Mouse (Mus musculus): ENCODE data around the gene Tie1.

The Tie1 gene

GRCm38 (mm10) chr4:118476773-118477530 is 12.9 kb downstream of the Tie1 start:
- DNase-seq (ENCODE audit: low spot score), result no peak

GRCm38 (mm10) chr4:118472687-118473086 is 17.2 kb downstream of the Tie1 start:
- DNase-seq (ENCODE audit: low spot score), result no peak

DNA sequence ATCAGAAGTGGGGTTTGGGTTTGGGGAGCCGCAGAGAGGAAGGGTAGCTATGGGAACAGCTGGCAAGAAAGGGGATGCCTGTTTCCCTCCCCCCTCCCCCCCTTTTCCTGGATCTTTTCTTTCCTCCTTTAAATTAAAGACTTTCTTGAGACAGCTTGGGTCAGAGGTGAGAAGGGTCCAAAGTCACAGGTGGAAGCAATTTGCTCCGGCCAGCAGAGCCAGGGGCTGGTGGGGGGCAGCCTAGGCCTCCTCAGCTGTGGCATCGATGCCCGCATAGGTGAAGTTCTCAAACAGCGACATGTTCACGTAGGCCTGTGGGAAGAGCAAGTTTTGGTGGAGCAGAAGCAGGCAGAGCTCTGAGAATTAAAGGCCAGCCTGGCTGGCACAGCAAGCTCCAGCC is 18.6 kb downstream of the Tie1 start:
- no peak for DNase-seq (ENCODE audit: low spot score)

- no peak for DNase-seq (ENCODE audit: low spot score)
These were observed 24.1 kb downstream of the Tie1 start for GRCm38 (mm10) chr4:118465697-118466163.

- DNase-seq (ENCODE audit: low spot score), result peak; percentile 9
These were observed 24.9 kb downstream of the Tie1 start for GRCm38 (mm10) chr4:118464956-118465355.

DNA sequence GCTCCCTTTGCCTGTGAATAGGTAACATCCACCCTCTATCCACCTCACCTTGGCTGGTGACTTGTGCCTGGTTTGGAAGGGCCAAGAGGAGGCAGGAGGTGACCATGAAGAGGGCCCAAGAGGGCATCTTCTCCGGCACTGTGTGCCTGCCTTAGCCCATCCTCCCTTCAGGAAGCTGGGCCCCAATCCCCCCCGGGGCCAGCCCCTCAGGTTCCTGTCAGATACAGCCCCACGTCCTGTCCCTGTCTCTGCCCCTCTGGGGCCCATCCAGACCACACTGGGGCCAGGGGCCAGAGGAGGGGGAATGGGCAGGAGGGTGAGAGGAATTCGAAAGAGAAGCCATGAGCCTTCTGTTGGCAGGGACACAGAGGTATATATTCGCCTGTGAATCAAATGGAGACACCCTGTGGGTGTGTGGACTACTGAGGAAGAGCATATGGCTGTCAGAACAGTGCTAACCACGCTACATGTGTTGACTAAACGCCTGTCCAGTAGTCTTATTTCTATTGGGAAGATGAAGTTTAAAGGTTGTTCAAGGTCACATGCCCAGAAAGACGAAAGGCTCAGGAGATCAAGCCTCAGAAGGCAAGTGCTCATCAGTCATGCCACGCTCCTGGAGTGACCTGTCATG is 32.4 kb downstream of the Tie1 start, which contains the start of gene Mpl:
TSS of gene Mpl (minus strand) at position 169 of the 631 bp plus-strand sequence.
- DNase-seq (ENCODE audit: low spot score), result no peak

- DNase-seq (ENCODE audit: low spot score), result no peak
These were observed 43.3 kb downstream of the Tie1 start for GRCm38 (mm10) chr4:118446415-118447153.

DNA sequence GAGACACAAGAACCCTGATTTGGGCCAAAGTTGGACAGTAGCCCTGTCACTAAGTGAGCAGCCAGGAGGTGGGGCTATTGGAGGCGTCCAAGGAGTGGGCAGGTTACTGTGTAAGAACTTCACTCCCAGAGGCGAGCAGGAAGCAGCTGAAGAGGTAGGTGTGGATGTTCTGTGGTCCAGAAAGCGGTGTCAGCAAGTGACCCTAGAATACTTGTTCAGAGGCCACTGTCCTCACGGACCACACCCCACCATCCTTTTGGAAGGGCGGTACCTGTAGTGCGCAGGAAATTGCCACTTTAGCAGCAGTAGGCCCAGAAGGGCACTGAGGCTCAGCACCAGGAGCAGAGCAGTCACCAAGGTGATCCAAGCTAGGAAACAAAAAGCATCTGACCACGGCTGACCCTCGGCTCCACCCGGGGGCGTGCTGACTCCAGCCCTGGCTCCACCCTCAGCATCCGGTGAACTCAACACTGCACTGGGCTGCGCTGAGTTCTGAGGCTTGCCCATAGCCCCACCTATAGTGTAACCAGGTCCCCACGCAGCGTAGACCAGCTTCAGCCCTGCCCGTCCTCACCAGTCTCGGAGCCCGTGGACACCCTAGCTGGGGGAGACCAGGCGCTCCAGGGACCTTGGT is 44.0 kb downstream of the Tie1 start:
- DNase-seq (ENCODE audit: low spot score), result peak; percentile 39

DNA sequence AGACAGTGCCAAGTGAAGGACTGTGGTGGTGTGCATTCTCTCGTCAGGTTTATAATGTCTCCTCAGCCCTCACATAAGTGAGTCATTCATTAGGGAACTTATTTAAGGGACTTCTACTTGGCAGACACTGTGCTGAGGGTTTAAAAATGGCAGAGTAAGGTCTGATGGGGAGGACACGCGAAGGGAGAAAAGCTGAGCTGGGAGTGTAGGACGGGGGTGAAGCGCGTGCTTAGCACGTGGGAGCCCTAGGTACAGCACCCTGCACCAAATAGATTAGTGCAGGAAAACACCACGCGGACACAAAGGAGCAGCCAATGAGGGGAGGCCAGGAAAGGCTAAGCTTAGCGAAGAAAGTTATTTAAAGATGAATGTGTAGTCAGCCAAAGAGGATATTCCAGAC is 44.8 kb downstream of the Tie1 start:
- DNase-seq (ENCODE audit: low spot score), result no peak

- no peak for DNase-seq (ENCODE audit: low spot score)
These were observed 52.0 kb downstream of the Tie1 start for GRCm38 (mm10) chr4:118437829-118438253.

GRCm38 (mm10) chr4:118436820-118437603 is 52.8 kb downstream of the Tie1 start, which contains the start of gene Cdc20:
Gene Cdc20, minus strand, starts transcription at chr4:118437352.
- peak; percentile 91 for DNase-seq (ENCODE audit: low spot score)

DNA sequence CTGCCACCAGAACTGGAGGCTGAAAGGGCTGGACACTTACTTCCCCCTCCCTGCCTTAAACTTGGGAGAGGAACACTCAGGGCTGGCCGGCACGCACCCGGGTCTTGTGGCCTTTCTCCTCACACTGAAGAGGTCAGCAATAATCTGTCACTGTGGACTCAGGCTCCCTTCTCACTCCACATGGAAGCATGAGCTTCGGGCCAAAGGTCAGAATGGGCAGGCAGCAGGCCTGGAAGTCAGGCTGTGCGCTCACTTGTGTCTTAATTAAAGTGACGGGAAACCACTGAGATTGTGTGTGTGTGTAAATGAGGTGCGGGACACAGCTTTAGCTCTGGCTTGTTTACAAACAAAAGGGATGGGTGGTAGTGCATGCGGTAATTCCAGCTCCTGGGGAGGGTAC is 57.5 kb downstream of the Tie1 start:
- DNase-seq (ENCODE audit: low spot score), result no peak

DNA sequence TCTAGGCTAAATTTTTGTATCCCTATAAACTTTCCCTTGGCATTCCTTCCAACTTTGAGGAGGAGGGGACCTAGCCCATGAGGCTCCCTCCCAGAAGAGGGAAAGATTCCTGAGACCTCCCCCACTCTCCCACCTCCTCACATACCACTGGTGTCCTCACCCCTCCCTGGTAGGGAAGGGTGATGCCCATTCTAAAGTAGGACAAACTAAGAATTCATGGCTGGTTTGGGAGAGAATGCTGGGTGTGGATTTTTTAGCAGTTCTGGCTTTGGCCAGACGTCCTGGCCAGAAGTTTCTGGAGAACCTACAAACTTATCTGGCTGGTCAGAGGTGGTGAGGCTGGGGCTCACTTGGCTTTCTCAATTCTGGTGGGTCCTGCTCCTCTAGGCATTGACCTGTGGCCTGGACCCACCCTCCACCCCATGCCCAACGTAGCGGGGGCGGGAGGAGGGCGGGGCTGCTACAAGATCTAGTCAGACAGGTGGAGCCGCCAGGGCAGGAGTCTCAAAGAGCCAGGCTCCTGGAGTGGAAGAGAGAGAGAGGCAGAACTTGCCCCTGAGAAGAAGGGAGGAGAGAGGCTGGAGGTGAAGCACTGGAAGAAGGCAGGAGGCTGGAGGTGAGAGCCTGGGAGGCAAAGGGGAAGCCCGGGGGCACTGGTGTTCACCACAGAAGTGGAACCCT is 60.5 kb downstream of the Tie1 start:
- DNase-seq (ENCODE audit: low spot score), result no peak

DNA sequence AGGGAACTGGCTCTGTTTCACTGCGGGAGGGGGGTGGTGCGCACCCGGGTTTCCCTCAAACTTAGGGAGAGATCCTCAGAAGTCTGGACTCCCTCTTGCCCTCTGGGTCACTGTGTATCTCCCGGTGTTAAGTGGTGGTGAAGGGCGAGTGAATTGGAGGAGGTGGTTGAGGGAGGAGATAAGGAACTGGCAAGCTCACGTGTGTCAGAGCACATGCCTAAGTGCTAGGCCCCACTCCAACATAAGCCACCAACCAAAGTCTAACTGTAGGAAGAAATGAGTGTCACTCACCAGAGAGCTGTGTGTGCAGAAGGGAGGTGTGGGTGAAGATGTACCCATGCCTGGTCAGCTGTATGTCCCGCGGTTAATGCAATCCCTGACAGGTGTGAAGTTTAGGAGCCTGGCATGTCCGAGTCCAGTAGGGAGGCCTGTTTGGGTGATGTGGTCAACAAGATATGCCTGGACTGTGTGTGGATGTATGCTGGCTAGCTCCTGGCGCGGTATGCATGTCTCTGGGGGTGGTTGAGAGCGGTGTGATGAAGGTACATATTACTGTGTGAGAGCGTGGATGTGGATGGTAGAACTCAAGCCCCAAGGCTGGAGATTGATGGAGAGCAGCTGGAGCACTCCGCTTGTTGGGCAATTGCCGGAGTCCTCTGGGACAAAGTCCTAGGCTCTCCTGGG is 61.2 kb downstream of the Tie1 start:
- DNase-seq (ENCODE audit: low spot score), result no peak

DNA sequence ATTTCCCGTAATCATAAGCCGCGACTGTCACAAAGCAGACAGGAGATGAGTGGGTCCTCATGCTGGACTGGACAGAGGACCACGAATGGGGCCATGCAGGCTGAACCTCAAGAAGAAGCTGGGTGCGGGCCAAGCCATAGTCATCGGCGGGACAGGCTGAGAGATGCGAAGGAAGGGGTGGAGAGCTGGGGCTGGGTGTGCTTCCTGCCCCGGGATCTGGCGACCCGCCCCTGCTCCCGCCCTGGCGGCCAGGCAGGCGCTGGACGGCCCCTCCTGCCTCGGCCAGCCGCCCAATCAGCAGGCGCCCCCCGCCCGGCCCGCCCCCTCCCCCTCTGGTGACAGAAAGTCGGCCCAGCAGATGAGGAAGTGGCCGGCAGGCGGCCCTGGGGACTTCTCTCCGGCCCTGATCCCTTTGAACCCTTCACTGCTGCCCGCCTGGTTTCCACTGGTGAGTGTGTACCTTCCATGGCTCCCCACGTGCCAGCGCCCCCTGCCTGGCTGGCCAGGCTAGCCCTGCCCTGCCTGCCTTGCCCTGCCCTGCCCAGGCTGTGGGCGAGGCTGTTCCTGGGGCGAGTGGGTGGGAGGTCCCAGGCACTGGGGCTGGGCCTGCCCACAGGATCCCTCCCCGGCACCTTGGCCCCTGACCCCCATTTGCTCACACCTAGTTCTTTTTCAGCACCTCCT is 62.0 kb downstream of the Tie1 start, which contains the start of gene Elovl1:
TSS of gene Elovl1 (plus strand) at position 326 of the 684 bp plus-strand sequence.
- DNase-seq (ENCODE audit: low spot score), result peak; percentile 81

DNA sequence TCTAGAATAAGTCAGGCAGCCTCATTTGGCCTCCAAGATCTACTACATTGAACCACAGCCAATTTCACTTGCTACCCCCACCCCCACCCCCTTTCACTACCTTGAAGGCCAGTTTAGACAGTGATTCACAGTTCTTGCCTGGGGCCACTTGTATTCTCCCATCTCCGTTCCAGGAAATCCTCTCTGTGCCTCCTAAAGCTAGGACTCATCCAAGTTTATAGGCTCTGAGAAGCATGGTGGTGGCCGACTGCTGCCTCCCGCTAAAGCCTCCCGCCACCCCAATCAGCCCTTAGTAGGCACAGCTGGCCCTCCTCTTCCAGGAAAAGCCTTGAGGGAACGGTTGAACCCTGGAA is 62.5 kb downstream of the Tie1 start:
- no peak for DNase-seq (ENCODE audit: low spot score)

DNA sequence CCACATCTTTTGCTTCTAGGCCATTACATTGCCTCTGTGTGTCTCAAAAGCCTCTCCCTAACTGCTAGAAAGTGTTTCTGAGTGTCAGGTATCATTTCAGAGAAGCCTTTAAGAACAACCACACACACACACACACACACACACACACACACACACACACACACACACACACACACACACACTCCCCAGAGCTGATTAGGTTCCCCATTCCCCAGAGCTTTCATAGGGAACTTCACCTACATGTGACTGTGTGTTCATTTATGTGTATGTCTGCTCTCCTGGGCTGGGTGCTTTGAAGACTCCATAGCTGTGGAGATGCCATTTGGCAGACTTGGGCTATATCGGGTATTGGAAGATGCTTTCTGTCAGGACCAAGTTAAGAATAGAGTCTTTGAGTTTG is 64.5 kb downstream of the Tie1 start:
- no peak for DNase-seq (ENCODE audit: low spot score)

DNA sequence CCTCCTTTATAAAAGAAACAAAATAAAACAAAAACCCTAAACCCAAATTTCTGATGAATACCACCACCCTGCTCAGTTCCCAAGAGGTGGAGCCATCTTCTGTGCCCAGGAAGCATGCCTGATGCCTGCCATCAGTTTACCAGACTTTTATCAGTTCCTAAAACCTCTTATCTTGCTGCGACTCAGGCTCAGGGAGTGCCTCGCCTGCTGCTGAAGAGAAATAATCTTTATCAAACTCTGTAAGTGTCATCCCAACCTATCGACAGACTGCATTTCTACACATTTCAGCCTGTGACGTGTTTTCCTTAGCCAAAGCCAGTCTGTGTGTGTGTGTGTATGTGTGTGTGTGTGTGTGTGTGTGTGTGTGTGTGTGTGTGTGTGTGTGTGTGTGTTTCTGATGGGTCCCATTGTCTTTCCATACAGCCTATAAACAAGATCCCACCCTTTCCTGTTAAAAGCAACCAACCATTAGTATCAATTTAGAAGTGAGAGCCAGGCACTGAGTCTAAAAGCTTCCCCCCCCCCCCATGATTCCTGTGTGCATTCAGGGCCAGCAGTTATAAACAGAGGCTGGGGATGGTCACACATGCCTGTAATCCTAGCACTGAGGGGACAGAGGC is 65.2 kb downstream of the Tie1 start:
- no peak for DNase-seq (ENCODE audit: low spot score)

GRCm38 (mm10) chr4:118421384-118421783 is 68.5 kb downstream of the Tie1 start:
- no peak for DNase-seq (ENCODE audit: low spot score)
